Mouse (Mus musculus) right cerebral cortex, postnatal 4 days (tissue): Measurements from ENCODE around the gene Ell3.
A peak's percentile ranks its signal among the peaks of the same experiment; 100 is the strongest.

Experiments used
- DNase-seq: peaks from one replicate; pipeline ENCODE4 v3.0.0-alpha.2; 2022

Gene Ell3

GRCm38 (mm10) chr2:121447006-121447405 lies 2.9 kb upstream of the Ell3 start:
- DNase-seq = no peak

DNA sequence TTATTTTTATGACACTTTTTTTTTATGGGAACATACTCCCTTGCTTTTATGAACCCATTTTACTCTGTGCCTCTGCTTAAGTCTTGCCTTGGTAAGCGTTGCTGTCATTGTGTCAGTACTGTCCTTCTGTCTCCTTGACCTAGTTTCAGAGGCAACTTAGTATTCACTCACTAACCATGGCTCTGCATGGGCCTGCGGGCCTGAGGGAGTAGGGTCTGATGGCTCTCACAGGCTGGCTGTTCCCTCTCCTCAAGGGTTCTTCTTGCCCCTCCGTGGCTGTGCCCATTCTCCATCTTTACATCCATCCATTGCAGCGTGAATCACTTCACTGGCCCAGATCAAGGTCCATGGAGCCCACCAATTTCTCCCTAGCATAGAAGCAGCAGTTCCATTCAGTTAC lies 2.4 kb upstream of the Ell3 start:
- DNase-seq = no peak

DNA sequence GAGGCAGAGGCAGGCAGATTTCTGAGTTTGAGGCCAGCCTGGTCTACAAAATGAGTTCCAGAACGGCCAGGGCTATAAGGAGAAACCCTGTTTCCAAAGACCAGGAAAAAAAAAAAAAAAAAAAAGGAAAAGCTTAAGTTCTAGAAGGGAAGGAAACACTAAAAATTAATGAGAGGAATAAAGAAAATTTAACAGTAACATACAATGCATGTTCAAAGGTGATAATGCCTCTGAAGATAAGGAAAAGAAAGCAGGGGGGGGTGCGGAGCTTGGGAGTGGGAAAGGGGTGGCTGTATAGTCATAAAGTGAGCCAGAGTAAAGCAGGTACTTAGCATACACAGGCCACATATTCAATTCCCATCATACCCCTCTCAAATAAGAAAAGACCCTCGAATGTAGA lies 1.0 kb upstream of the Ell3 start:
- no peak for DNase-seq

DNA sequence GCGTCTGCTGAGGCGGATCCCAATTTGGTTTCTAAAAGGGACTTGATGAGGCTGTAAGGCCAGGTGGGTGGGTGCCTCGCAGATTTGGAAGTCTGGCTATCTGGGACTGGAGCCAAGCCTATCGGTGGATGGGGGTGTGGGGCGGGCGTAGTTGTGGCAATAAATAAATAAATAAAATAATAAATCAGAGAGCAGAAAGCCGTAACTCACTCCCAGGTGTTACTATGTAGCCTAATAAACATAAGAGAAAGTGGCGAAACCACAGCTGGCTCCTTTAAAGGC lies 1.1 kb downstream of the Ell3 start:
- DNase-seq = no peak

GRCm38 (mm10) chr2:121442259-121443067 lies 1.6 kb downstream of the Ell3 start:
- DNase-seq = no peak

GRCm38 (mm10) chr2:121441800-121442199 lies 2.3 kb downstream of the Ell3 start:
- DNase-seq = no peak

GRCm38 (mm10) chr2:121440834-121441605 lies 3.1 kb downstream of the Ell3 start:
- no peak for DNase-seq

- no peak for DNase-seq
These were observed 4.3 kb downstream of the Ell3 start for GRCm38 (mm10) chr2:121439746-121440145.

GRCm38 (mm10) chr2:121434854-121435253 lies 9.2 kb downstream of the Ell3 start:
- no peak for DNase-seq

DNA sequence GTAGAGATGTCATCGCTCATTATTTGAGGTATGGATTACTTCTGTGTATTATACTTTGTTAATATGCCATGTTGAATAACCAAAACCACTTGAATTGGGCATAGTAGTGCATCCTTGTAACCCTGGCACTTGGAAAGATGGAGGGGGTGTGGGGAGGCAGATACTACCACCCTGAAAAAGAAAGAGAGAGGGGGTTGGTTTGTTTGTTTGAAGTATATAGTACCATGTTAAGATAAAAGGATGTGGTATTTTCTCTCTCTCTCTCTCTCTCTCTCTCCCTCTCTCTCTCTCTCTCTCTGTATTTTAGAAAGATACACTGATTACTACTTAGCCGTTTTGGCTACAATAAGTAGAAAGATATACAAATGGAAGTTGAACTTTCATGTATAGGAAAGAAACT lies 18.2 kb downstream of the Ell3 start:
- no peak for DNase-seq

DNA sequence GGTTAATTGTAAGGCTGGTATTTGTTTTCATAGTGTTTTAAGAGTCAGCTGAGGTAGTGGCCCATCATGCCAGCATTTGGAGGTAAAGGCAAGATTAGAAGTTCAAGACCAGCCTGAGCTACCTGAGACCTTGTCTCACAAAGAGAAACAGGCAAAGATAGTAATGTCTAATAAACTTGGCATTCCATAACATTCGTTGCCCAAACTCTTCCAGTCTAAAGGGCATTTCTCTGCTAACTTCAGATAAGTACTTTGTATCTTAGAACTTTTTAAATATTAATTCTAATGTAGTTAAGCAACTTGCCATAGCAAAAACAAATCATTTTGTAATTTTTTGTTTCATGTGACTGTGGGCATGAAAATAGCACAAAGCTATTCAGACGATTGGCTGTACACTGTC lies 20.9 kb downstream of the Ell3 start:
- DNase-seq = no peak

DNA sequence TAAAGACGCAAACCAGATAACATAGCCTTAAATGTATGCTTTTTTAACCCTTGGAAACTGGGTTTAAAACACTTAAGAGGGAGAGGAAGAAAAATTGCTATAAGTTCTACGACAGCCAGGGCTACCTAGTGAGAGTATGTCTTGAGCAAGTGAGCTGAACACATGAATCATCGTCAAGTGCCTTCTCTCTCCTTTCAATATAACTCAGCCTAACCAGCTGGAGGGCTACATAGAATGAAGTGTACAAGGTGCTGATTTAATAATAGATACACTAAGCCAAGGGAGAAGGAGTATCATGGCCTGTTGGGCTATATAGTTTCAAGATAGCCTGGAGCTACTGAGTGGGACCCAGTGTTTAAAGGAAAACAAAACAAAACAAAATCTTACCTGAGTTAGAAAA lies 25.6 kb downstream of the Ell3 start:
- DNase-seq = no peak

- no peak for DNase-seq
These were observed 27.7 kb downstream of the Ell3 start for GRCm38 (mm10) chr2:121416356-121416755.

DNA sequence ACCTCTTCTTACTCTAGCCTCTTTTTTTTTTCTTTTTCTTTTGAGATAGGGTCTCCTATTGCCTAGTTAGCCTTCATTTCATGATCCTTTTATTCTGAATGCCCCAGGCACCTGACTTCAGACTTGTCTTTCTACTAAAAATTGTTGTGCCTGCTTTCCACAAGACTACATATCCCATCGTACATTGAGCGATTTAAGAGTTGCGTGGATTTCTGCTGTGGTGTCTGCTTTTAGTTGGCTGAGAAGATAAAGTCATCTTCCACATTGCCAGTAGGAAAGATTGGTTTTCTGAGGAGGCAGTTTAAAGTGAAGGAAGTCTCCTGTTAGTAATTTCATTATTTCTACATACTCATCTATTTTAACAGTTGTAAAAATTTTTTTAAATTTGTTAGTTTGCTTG lies 28.5 kb downstream of the Ell3 start:
- DNase-seq = no peak

DNA sequence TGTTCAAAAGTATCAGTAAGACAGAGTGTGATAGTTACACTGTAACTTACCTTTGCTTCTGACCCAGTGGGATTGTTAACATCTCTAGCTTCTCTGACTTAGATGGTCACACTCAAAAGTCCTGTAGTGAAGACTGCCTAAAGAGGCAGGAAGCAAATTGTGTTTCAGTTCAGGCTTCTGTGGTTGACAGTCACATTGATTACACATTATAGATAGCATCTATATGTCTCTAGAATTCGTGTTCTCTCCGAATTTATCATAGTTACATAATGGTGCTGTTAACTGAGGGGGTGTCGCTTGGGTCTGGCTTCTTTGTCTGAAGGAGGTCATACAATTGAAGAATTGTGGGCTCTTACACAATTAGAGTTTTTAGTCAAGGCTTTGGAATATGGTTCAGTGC lies 29.0 kb downstream of the Ell3 start:
- no peak for DNase-seq

DNA sequence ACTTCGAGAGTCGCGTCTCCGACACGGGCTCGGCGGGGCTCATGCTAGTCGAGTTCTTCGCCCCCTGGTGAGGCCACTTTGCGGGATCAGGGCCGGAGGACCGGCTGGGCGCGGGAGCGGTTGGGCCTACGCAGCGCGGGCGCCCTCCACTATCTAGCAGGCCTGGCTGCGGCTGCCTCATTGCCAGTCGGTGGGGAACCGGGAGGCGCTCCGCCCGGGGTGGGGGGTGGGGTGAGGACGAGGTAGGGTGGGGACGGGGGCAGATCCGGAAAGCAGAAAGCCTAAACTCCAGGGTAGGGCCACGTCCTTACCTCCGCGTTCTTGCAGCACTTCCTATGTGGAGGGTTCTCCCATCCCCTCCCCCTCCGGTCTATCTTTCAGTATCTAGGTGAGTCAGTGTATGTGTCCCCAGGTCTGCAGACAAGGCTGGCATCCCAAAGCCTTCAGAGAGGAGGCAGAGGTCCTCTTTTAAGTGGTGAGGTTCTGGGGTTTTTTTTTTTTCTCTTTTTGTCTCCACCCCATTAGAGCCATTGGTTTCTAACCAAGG lies 29.9 kb downstream of the Ell3 start:
- no peak for DNase-seq

DNA sequence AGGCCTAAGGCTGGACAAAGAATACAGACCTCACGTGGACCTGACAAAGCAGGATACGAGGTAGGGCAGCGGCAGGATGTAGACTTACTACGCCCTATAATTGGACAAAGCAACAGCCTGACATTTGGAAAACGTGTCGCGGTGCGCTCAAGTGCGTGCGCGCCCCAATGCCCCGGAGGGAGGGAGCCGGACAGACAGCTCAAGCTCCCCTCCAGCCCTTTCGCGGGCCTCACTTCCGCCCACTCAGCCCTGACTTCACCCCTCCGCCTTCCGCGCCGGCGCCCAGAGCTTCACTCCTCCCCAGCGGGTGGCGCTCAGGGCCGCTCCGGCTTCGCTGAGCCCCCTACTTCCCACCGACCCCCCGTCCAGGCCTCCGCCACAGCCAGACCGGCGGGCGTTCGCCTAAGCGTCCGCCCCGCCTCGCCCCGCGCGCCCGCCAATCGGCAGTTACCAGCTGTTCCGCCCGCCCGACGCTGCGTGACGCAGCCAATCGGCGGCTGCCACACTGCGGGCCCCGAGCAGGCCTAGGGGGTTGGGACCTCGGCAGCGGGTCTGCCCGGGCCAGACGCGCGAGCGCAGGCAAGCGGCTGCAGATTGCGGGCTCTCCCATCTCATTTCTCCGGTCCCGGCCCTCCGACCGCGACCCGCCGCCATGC lies 30.6 kb downstream of the Ell3 start, which contains the start of the genes Pdia3 and Catsper2:
Gene Pdia3 (plus strand): TSS at position 389 of the 656 bp plus-strand sequence.
Gene Catsper2 (minus strand): TSS at position 406 of the 656 bp plus-strand sequence.
- peak; percentile 95 for DNase-seq

GRCm38 (mm10) chr2:121412843-121413386 lies 31.2 kb downstream of the Ell3 start:
- DNase-seq = no peak

GRCm38 (mm10) chr2:121408160-121408559 lies 35.9 kb downstream of the Ell3 start:
- DNase-seq = peak; percentile 12

DNA sequence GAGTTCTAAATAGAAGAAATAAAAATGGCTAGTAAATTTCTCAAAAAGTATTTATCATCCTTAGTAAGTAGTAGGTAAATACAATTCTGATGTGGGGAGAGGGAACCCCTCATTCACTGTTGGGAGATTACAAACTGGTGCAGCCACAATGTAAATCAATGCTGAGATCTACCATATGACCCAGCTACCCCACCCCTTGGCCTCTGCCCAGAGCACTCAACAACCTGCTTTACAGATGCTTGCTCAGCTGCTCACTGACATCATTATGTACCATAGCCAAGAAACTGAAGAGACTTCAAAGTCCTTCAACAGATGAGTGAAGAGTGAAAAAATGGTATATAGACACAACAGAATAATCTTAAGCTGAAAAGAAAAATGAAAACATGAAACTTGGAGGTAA lies 40.8 kb downstream of the Ell3 start:
- no peak for DNase-seq

DNA sequence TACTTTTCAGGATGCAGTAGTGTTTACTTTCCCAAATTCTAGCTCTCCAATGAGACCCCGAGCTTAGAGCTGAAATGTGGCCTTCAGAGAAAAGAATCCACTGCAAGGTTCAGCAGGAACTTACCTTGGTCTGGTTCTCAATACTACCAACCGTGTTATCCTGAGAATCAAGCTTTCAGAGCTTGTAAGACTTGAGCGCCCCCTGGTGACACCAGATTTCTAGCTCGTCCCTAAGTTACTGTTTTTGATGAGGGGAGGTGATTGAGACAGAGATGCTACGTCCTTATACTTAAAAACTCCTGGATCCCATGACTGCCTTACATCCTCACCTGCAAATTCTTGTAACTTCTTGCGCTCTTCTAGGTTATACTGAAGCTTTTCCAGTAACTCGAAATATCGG lies 47.5 kb downstream of the Ell3 start:
- peak; percentile 98 for DNase-seq
